Mouse (Mus musculus): ENCODE data around the gene Apela. TPM values are rescaled to one million over a fixed set of nuclear protein-coding genes. Genes with fewer than 3 reads are reported as not detected.
"Not testable (repeated sequence)": the region's sequence is repeated elsewhere in the genome, so short reads cannot be mapped to it uniquely, and the experiment has no call there.

Gene Apela
- total and polyA plus RNA-seq, 2 experiments from 2014 or later: 3.3 TPM; not detected in 1

GRCm38 (mm10) chr8:65022485-65022884 is 14.7 kb downstream of the Apela start:
- H3K27ac ChIP-seq (ENCODE audit: low read depth): no peak overlapping the region
- ATAC-seq (ENCODE audit: insufficient read depth, low read depth) (no peak), DNase-seq (ENCODE audit: low spot score) (no peak)
- TF ChIP-seq CTCF (IDR thresholded peaks at IDR 0.05; ENCODE audit: low read depth): peak; percentile 70
- no peak for TF ChIP-seq EP300 (IDR thresholded peaks at IDR 0.05; ENCODE audit: low read depth)
- H3K9ac ChIP-seq (replicated peaks; ENCODE audit: low read depth, low read length): no peak overlapping the region
- H3K4me2 ChIP-seq (ENCODE audit: low read depth, low read length): no peak overlapping the region
- WGBS: 47% methylated on average over 8 of the region's 8 CpGs
- no peak overlapping the region for H3K4me3 ChIP-seq (ENCODE audit: low read depth, low read length)
- no peaks in the 10 kb centered on the region for H3K4me1 ChIP-seq (ENCODE audit: control insufficient read depth, insufficient read depth)
- no peaks in the 10 kb centered on the region for H3K27me3 ChIP-seq (ENCODE audit: control insufficient read depth, insufficient read depth, low read length)
- H3K9me3 ChIP-seq (replicated peaks; ENCODE audit: control insufficient read depth, low read length): no peaks in the 10 kb centered on the region
- no peaks in the 10 kb centered on the region for H3K36me3 ChIP-seq (replicated peaks; ENCODE audit: control insufficient read depth, insufficient read depth, low read length)

- H3K27ac ChIP-seq (ENCODE audit: low read depth): no peak within 1 kb of the TSS
- 79% methylated on average over 8 of the region's 8 CpGs for WGBS
- no peak within 1 kb of the TSS for H3K4me2 ChIP-seq (ENCODE audit: low read depth, low read length)
- no peak within 1 kb of the TSS for H3K4me3 ChIP-seq (ENCODE audit: low read depth, low read length)
- no peaks in the 10 kb centered on the region for H3K4me1 ChIP-seq (ENCODE audit: control insufficient read depth, insufficient read depth)
- no peak within 1 kb of the TSS for H3K9ac ChIP-seq (replicated peaks; ENCODE audit: low read depth, low read length)
- DNase-seq (ENCODE audit: low spot score) (no peak), ATAC-seq (ENCODE audit: insufficient read depth, low read depth) (no peak)
- no peak for TF ChIP-seq CTCF (IDR thresholded peaks at IDR 0.05; ENCODE audit: low read depth)
- TF ChIP-seq EP300 (IDR thresholded peaks at IDR 0.05; ENCODE audit: low read depth): no peak
- no peaks in the 10 kb centered on the region for H3K27me3 ChIP-seq (ENCODE audit: control insufficient read depth, insufficient read depth, low read length)
- no peaks in the 10 kb centered on the region for H3K36me3 ChIP-seq (replicated peaks; ENCODE audit: control insufficient read depth, insufficient read depth, low read length)
- H3K9me3 ChIP-seq (replicated peaks; ENCODE audit: control insufficient read depth, low read length): peaks cover 4% of the 10 kb centered on the region; the same call in 1 of the 2 replicates
Observed at GRCm38 (mm10) chr8:65018423-65018822, 18.7 kb downstream of the Apela start, which contains the start of the genes Trim61 and Trim60. Trim61 (minus strand) TSS chr8:65018523. Trim60 (minus strand) TSS chr8:65018584.

GRCm38 (mm10) chr8:65007616-65008015 is 29.5 kb downstream of the Apela start:
- H3K27ac ChIP-seq (ENCODE audit: low read depth); H3K4me1 ChIP-seq (ENCODE audit: control insufficient read depth, insufficient read depth); H3K27me3 ChIP-seq (ENCODE audit: control insufficient read depth, insufficient read depth, low read length); ATAC-seq (ENCODE audit: insufficient read depth, low read depth); H3K36me3 ChIP-seq (replicated peaks; ENCODE audit: control insufficient read depth, insufficient read depth, low read length); H3K9me3 ChIP-seq (replicated peaks; ENCODE audit: control insufficient read depth, low read length); DNase-seq (ENCODE audit: low spot score); H3K9ac ChIP-seq (replicated peaks; ENCODE audit: low read depth, low read length); H3K4me3 ChIP-seq (ENCODE audit: low read depth, low read length); H3K4me2 ChIP-seq (ENCODE audit: low read depth, low read length): not testable (repeated sequence)
- WGBS: 74% methylated on average over 6 of the region's 6 CpGs

DNA sequence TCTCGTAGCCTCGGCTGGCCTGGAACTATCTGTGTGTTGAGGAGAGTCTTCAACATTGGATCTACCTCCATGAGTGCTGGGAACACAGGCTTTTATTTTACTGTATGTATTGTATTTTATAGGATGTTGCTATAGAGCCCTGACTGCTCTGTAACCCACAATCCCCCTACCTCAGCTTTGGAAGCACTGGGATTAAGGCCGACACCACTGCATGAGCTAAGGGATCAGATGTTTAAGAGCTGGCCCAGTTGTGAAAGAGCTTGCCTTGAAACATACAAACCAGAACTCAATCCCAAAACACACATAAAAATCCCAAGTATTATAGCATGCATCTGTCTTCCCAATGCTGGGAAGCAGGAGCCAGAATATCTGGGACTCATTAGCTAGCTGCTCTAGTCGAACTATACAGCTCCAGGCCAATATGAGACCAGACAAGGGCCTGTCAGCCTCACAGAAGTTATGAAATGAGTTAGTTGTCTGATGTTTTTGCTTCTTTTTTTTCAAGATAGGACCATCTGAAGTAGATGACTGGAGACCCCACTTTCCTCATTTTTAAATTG is 38.2 kb downstream of the Apela start:
- Histone ChIP-seq H3K9me3 (replicated peaks; ENCODE audit: control insufficient read depth, low read length) (no peaks in the 10 kb centered on the region), H3K36me3 (replicated peaks; ENCODE audit: control insufficient read depth, insufficient read depth, low read length) (no peaks in the 10 kb centered on the region), H3K27me3 (ENCODE audit: control insufficient read depth, insufficient read depth, low read length) (no peaks in the 10 kb centered on the region), H3K27ac (ENCODE audit: low read depth) (no peak overlapping the region), H3K4me3 (ENCODE audit: low read depth, low read length) (no peak overlapping the region), H3K4me1 (ENCODE audit: control insufficient read depth, insufficient read depth) (no peaks in the 10 kb centered on the region), H3K9ac (replicated peaks; ENCODE audit: low read depth, low read length) (no peak overlapping the region), H3K4me2 (ENCODE audit: low read depth, low read length) (no peak overlapping the region)
- TF ChIP-seq EP300 (IDR thresholded peaks at IDR 0.05; ENCODE audit: low read depth) (no peak), CTCF (IDR thresholded peaks at IDR 0.05; ENCODE audit: low read depth) (no peak)
- WGBS: 77% methylated on average over 4 of the region's 4 CpGs
- ATAC-seq (ENCODE audit: insufficient read depth, low read depth) (no peak), DNase-seq (ENCODE audit: low spot score) (no peak)

DNA sequence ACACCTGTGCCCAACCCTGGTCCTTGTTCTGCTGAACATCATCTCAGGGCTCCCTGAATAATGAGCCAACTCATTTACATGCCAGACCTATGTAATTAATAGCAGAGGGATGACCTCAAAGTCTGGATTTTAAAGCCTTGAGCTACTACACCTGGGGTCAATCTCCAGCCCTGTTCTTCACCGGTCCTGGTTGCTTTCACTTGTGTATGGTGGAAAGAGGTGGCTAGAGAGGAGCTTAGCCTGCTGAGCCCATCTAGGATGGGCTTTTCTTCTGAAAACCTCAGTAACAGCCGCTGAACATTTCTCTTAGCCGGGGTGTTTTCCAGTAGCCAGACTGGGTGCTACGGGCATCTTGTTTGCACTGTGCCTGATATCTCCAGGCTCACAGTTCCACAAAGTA is 49.4 kb downstream of the Apela start, which contains the start of gene Trim75:
Gene Trim75 (minus strand): TSS at position 101 of the 400 bp plus-strand sequence.
- Histone ChIP-seq H3K27me3 (ENCODE audit: control insufficient read depth, insufficient read depth, low read length) (no peaks in the 10 kb centered on the region), H3K27ac (ENCODE audit: low read depth) (no peak within 1 kb of the TSS), H3K4me3 (ENCODE audit: low read depth, low read length) (no peak within 1 kb of the TSS), H3K9ac (replicated peaks; ENCODE audit: low read depth, low read length) (no peak within 1 kb of the TSS), H3K9me3 (replicated peaks; ENCODE audit: control insufficient read depth, low read length) (peaks cover 3% of the 10 kb centered on the region; the same call in 1 of the 2 replicates), H3K4me2 (ENCODE audit: low read depth, low read length) (no peak within 1 kb of the TSS), H3K4me1 (ENCODE audit: control insufficient read depth, insufficient read depth) (no peaks in the 10 kb centered on the region), H3K36me3 (replicated peaks; ENCODE audit: control insufficient read depth, insufficient read depth, low read length) (no peaks in the 10 kb centered on the region)
- 84% methylated on average over 4 of the region's 4 CpGs for WGBS
- no peak for ATAC-seq (ENCODE audit: insufficient read depth, low read depth)
- no peak for TF ChIP-seq EP300 (IDR thresholded peaks at IDR 0.05; ENCODE audit: low read depth)
- TF ChIP-seq CTCF (IDR thresholded peaks at IDR 0.05; ENCODE audit: low read depth): no peak
- DNase-seq (ENCODE audit: low spot score): no peak

Data from heart, postnatal 0 days (tissue).